Mouse (Mus musculus) kidney, postnatal 36 days (tissue): ENCODE data around the gene Kmt2e.

ENCODE experiments used
- DNase-seq, 2 experiments: peaks; one replicate each; pipeline ENCODE4 v3.0.0; 2021 to 2022; ENCODE audit warnings: mixed read lengths in 2 of 2

Gene Kmt2e

GRCm38 (mm10) chr5:23411640-23412039 is 22.6 kb upstream of the Kmt2e start:
- no peak for DNase-seq

GRCm38 (mm10) chr5:23412247-23412948 is 21.8 kb upstream of the Kmt2e start:
- no peak for DNase-seq

- DNase-seq: peak in 1 of 2 experiments; percentile 47
These were observed 21.2 kb upstream of the Kmt2e start for GRCm38 (mm10) chr5:23413058-23413457.

GRCm38 (mm10) chr5:23413575-23414470 is 20.4 kb upstream of the Kmt2e start:
- peak in 1 of 2 experiments; percentile 44 for DNase-seq

- DNase-seq: peak; percentile 52 to 86
These were observed 19.6 kb upstream of the Kmt2e start for GRCm38 (mm10) chr5:23414490-23415126.

GRCm38 (mm10) chr5:23415571-23416285 is 18.5 kb upstream of the Kmt2e start:
- DNase-seq: peak in 1 of 2 experiments; percentile 75

GRCm38 (mm10) chr5:23416286-23416643 is 18.0 kb upstream of the Kmt2e start:
- DNase-seq: no peak

- DNase-seq: no peak
These were observed 16.5 kb upstream of the Kmt2e start for GRCm38 (mm10) chr5:23417716-23418115.

- DNase-seq: peak; percentile 89 to 92
These were observed 16.0 kb upstream of the Kmt2e start for GRCm38 (mm10) chr5:23418147-23418781.

GRCm38 (mm10) chr5:23418797-23419595 is 15.2 kb upstream of the Kmt2e start:
- DNase-seq: no peak

GRCm38 (mm10) chr5:23419616-23420170 is 14.5 kb upstream of the Kmt2e start:
- DNase-seq: no peak

GRCm38 (mm10) chr5:23420410-23420809 is 13.8 kb upstream of the Kmt2e start:
- DNase-seq: no peak

- DNase-seq: no peak
These were observed 12.8 kb upstream of the Kmt2e start for GRCm38 (mm10) chr5:23421440-23421839.

- DNase-seq: no peak
These were observed 11.2 kb upstream of the Kmt2e start for GRCm38 (mm10) chr5:23423036-23423435.

- no peak for DNase-seq
These were observed 6.7 kb upstream of the Kmt2e start for GRCm38 (mm10) chr5:23427501-23427900.

- DNase-seq: no peak
These were observed 3.0 kb upstream of the Kmt2e start for GRCm38 (mm10) chr5:23431070-23431864.

GRCm38 (mm10) chr5:23431948-23432707 is 2.1 kb upstream of the Kmt2e start:
- DNase-seq: no peak

- DNase-seq: peak; percentile 99 to 100
These were observed 1.3 kb upstream of the Kmt2e start for GRCm38 (mm10) chr5:23432708-23433645.
